Mouse (Mus musculus) megakaryocyte, embryonic 14.5 days (primary cell): ENCODE data around the gene Clasp1.

ENCODE experiments used
- FLI1 ChIP-seq: IDR thresholded peaks from 2 replicates; pipeline ENCODE4 v1.6.1; 2012; ENCODE audit warnings: low read length, inconsistent platforms, mixed read lengths
- GATA1 ChIP-seq: IDR thresholded peaks from 3 replicates; pipeline ENCODE4 v1.6.1; 2012; ENCODE audit warnings: mixed read lengths, low read length, inconsistent platforms, borderline replicate concordance

- TF ChIP-seq GATA1 (no peak), FLI1 (no peak)
Observed at GRCm38 (mm10) chr1:118622857-118623256, 234.0 kb downstream of the Clasp1 start.
